Mouse (Mus musculus) heart, embryonic 14.5 days (tissue): ENCODE results near the gene Slc24a5. TPM values are rescaled to one million over a fixed set of nuclear protein-coding genes. Genes with fewer than 3 reads are reported as not detected.
A peak's percentile ranks its signal among the peaks of the same experiment; 100 is the strongest.

Experiments used
- ATAC-seq: fragments of 200-750 bp; cut with Nextera tagmentation; 2 replicates; pipeline ENCODE4 v1.8.0; 2017; ENCODE audit warnings: low read depth, moderate TSS enrichment; ENCODE audit not compliant: insufficient number of reproducible peaks, insufficient read depth, low FRiP score
- H3K27ac ChIP-seq, 2 experiments: fragments of 200-500 bp in 1 of 2; fragments of 300-500 bp in 1 of 2; sonication (generic) in 1 of 2; replicated peaks in 1 of 2; 2 replicates each; pipeline ENCODE4 v1.5.1; 2012 to 2014; ENCODE audit warnings: low read depth in 2 of 2, low read length in 2 of 2, control low read depth in 1 of 2, mild to moderate bottlenecking in 1 of 2, mixed read lengths in 1 of 2; ENCODE audit not compliant: control insufficient read depth in 1 of 2, insufficient read depth in 1 of 2
- H3K27me3 ChIP-seq: fragments of 300-500 bp; sonication (generic); 2 replicates; pipeline ENCODE4 v1.6.1; 2014; ENCODE audit warnings: mild to moderate bottlenecking, low read length, control low read depth; ENCODE audit not compliant: control insufficient read depth, insufficient read depth
- H3K36me3 ChIP-seq: fragments of 300-500 bp; sonication (generic); 2 replicates; pipeline ENCODE4 v1.6.1; 2014; ENCODE audit warnings: mild to moderate bottlenecking, control low read depth, low read length, mixed read lengths; ENCODE audit not compliant: control insufficient read depth, insufficient read depth
- H3K4me1 ChIP-seq, 2 experiments: fragments of 200-500 bp in 1 of 2; fragments of 300-500 bp in 1 of 2; sonication (generic) in 1 of 2; 2 replicates each; pipeline ENCODE4 v1.6.1; 2012 to 2014; ENCODE audit warnings: low read length in 2 of 2, control low read depth in 1 of 2, mixed read lengths in 1 of 2; ENCODE audit not compliant: control insufficient read depth in 2 of 2, insufficient read depth in 2 of 2
- H3K4me2 ChIP-seq: fragments of 300-500 bp; sonication (generic); 2 replicates; pipeline ENCODE4 v1.6.1; 2014; ENCODE audit warnings: mild to moderate bottlenecking, low read length
- H3K4me3 ChIP-seq, 2 experiments: fragments of 200-500 bp in 1 of 2; fragments of 300-500 bp in 1 of 2; sonication (generic) in 1 of 2; 2 replicates each; pipeline ENCODE4 v1.5.1; 2012 to 2014; ENCODE audit warnings: low read length in 2 of 2, mild to moderate bottlenecking in 2 of 2, control low read depth in 1 of 2, low read depth in 1 of 2, moderate library complexity in 1 of 2; ENCODE audit not compliant: control insufficient read depth in 1 of 2, insufficient read depth in 1 of 2
- H3K9ac ChIP-seq: fragments of 300-500 bp; sonication (generic); 2 replicates; pipeline ENCODE4 v1.6.1; 2014; ENCODE audit warnings: mild to moderate bottlenecking, low read length
- H3K9me3 ChIP-seq: fragments of 300-500 bp; sonication (generic); 2 replicates; pipeline ENCODE4 v1.6.1; 2016; ENCODE audit warnings: low read length, control low read depth; ENCODE audit not compliant: control insufficient read depth
- WGBS: fragments of 180-500 bp; shearing (Covaris S2); extraction: QIAGEN DNeasy Blood & Tissue Kit; methylation state at CpG from one replicate; pipeline ENCODE4 v1.1.7; 2014; 5-methylcytosine and 5-hydroxymethylcytosine counted together
- polyA plus RNA-seq: library from polyadenylated mRNA; unstranded; fragments of >200 nt; fragmentation: Nextera tagmentation; extraction: Ambion mirVana; gene quantifications from 2 replicates; pipeline ENCODE4 v1.2.1, GENCODE M21; 2014

Slc24a5 gene
- polyA plus RNA-seq, 1 experiment from 2014 or later, result 3.3 TPM

DNA sequence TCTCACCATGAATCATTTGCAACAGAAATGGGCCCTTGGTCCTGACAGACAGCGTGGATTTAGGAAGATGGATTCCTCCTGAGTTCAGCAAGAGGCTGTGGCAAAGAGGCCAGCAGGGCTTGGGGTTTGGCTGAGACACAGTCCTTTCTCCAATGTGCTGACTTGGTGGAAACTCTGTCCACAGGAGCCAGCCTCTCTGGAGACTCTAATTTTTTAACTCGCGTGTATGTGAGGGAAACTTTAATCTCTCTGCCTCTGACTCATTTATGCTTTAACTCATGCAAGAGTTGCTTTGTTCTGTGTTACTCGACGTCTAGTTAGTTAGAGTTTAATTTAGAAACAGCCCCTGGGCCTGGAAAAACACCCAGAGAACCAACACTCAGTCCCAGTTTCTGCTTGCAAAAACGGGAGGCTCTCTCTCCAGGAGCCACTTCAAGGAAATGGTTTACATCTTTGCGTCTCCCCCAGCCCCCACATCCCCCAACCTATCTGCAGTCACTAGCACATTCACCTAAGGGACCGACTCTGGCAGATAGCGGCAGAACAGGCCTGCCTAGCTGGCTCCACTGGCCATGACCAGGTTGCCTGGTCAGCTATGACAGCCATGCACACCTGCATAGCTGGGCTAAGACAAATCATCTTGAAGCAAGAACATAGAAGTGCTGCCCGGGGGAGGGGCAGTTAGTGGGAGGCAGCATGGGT, 34.7 kb upstream of the Slc24a5 start:
- Histone ChIP-seq H3K4me2 (no peak overlapping the region), H3K27me3 (no peaks in the 10 kb centered on the region), H3K9me3 (no peaks in the 10 kb centered on the region), H3K9ac (no peak overlapping the region), H3K4me1 (peaks cover 0 to 3% of the 10 kb centered on the region in 2 experiments; a peak in 1 of 4 replicates), H3K36me3 (no peaks in the 10 kb centered on the region), H3K4me3 (no peak overlapping the region), H3K27ac (peak overlapping the region in 1 of 2 experiments; percentile 64; a peak in 2 of 4 replicates)
- 41% methylated on average over 10 of the region's 10 CpGs for WGBS
- ATAC-seq, result no peak

DNA sequence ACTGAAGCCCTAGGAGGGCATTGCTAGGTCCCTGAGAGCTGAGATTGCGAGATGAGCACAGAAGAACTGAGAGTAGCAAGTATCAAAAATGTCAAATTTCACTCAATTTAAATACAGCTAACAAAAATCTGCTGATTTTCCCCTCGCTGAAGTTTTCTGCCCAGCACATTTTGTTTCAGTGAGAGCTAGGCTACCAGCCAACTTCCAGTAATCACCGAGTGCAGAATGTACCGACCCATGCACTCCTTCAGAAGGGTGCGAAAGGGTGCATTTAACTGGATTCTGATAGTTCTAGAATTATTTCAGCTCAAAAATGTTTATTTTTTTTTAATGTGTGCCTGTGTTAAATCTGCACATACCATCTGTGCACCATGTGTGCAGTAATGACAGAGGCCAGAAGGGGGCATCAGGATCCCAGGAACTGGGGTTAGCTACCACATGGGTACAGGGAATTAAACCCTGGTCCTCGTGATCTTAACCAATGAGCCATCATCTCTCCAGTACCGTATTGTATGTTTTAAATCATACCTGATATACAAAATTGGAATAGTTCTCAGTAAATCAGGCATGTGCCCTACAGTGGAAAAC, 12.5 kb upstream of the Slc24a5 start:
- ATAC-seq, result no peak
- no peak overlapping the region for H3K4me2 ChIP-seq
- no peak overlapping the region for H3K9ac ChIP-seq
- H3K27ac ChIP-seq, result no peak overlapping the region
- WGBS, result 86% methylated on average over 7 of the region's 7 CpGs
- H3K9me3 ChIP-seq, result no peaks in the 10 kb centered on the region
- no peaks in the 10 kb centered on the region for H3K27me3 ChIP-seq
- no peaks in the 10 kb centered on the region for H3K36me3 ChIP-seq
- no peaks in the 10 kb centered on the region for H3K4me1 ChIP-seq
- H3K4me3 ChIP-seq, result no peak overlapping the region

- Histone ChIP-seq H3K4me2 (no peak overlapping the region), H3K9me3 (no peaks in the 10 kb centered on the region), H3K9ac (no peak overlapping the region), H3K4me3 (no peak overlapping the region), H3K27ac (no peak overlapping the region), H3K27me3 (no peaks in the 10 kb centered on the region), H3K4me1 (no peaks in the 10 kb centered on the region; a peak in 1 of 4 replicates), H3K36me3 (no peaks in the 10 kb centered on the region)
- no peak for ATAC-seq
- WGBS, result 28% methylated on average over 7 of the region's 7 CpGs
Observed at GRCm38 (mm10) chr2:125057250-125057815, 10.6 kb upstream of the Slc24a5 start.

DNA sequence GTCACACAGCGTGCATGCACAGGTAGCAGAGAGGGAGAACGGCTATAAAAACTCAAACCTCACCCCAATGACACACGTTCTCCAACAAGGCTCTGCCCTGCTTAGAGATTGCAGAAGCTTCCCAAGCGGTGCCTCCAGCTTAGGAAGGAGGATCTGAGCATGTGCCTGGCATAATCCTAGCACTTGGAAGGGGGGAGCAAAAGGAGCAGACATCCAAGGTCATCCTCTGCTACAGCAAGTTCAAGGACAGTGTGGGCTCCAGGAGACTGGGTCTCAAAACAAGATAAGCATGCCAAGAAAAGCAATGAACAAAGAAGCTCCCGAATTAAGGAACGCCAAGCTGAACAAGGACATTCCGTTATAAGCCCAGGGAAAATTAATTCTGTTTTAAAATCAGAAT, 6.5 kb upstream of the Slc24a5 start:
- Histone ChIP-seq H3K27me3 (no peaks in the 10 kb centered on the region), H3K9ac (no peak overlapping the region), H3K36me3 (no peaks in the 10 kb centered on the region), H3K9me3 (no peaks in the 10 kb centered on the region), H3K4me3 (no peak overlapping the region), H3K4me1 (no peaks in the 10 kb centered on the region; a peak in 1 of 4 replicates), H3K4me2 (no peak overlapping the region), H3K27ac (no peak overlapping the region)
- WGBS, result 78% methylated on average over 7 of the region's 7 CpGs
- no peak for ATAC-seq

DNA sequence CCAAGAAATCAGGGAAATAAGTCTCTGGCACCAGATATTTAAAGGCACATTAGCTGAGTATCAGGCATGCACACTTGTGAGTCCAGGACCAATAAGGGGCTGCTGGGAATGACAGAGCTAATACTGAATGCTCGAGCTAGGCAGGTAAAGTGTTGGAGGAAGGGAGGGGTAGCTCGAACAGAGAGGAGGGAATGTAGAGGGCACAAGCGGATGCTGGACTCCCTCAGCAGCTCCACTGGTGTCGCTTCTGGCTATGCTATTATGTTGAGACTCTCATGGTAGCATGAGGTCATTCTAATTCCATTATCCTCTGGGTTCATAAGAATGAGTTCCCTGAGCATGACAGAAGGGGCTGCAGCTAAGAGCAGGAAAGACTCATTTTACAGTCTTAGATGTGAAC, 5.0 kb upstream of the Slc24a5 start:
- Histone ChIP-seq H3K4me1 (peaks cover 0 to 3% of the 10 kb centered on the region in 2 experiments; a peak in 2 of 4 replicates), H3K4me2 (no peak overlapping the region), H3K9me3 (no peaks in the 10 kb centered on the region), H3K27me3 (no peaks in the 10 kb centered on the region), H3K9ac (no peak overlapping the region), H3K4me3 (no peak overlapping the region), H3K36me3 (no peaks in the 10 kb centered on the region), H3K27ac (no peak overlapping the region)
- 33% methylated on average over 4 of the region's 4 CpGs for WGBS
- ATAC-seq, result no peak

- Histone ChIP-seq H3K9ac (no peak overlapping the region), H3K4me1 (peaks cover 2 to 7% of the 10 kb centered on the region in 2 experiments; a peak in 3 of 4 replicates), H3K4me2 (no peak overlapping the region), H3K36me3 (no peaks in the 10 kb centered on the region), H3K27ac (no peak overlapping the region), H3K9me3 (no peaks in the 10 kb centered on the region), H3K27me3 (no peaks in the 10 kb centered on the region), H3K4me3 (no peak overlapping the region)
- 87% methylated on average over 7 of the region's 7 CpGs for WGBS
- ATAC-seq, result no peak
Observed at GRCm38 (mm10) chr2:125067373-125067772, 551 bp upstream of the Slc24a5 start.

- Histone ChIP-seq H3K4me3 (no peak overlapping the region), H3K9ac (no peak overlapping the region), H3K27ac (no peak overlapping the region), H3K9me3 (no peaks in the 10 kb centered on the region), H3K4me1 (peaks cover 2 to 14% of the 10 kb centered on the region in 2 experiments; a peak in 3 of 4 replicates), H3K27me3 (no peaks in the 10 kb centered on the region), H3K4me2 (no peak overlapping the region), H3K36me3 (no peaks in the 10 kb centered on the region)
- no peak for ATAC-seq
- 77% methylated on average over 12 of the region's 12 CpGs for whole genome bisulfite sequencing
Observed at GRCm38 (mm10) chr2:125068696-125069095, 772 bp downstream of the Slc24a5 start.
